Mouse (Mus musculus): ENCODE data around the gene Limch1.

Limch1 gene

GRCm38 (mm10) chr5:66747761-66748430 lies 2.3 kb downstream of the Limch1 start:
- DNase-seq (ENCODE audit: low spot score) = no peak

GRCm38 (mm10) chr5:66748448-66749115 lies 3.0 kb downstream of the Limch1 start:
- DNase-seq (ENCODE audit: low spot score) = no peak

DNA sequence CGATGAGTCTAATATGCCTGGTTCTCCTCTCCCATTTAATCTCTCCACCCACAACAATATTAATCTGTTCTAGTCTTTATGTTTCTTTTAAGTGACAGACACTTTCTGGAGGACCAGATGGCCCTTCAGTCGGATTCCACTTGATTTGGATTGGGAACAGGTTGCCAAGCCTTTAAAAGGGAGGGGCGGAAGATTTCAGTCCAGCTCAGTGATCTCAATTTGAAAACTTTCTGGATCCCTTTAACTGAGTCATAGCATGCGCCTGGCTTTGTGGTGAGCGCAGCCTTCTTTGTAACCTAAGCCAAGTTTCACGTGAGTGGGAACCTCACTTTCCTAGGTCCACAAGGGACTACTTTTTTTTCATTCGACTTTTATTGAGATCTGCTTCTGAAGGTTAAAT lies 5.0 kb downstream of the Limch1 start:
- DNase-seq (ENCODE audit: low spot score) = no peak

GRCm38 (mm10) chr5:66751332-66751980 lies 5.8 kb downstream of the Limch1 start:
- no peak for DNase-seq (ENCODE audit: low spot score)

DNA sequence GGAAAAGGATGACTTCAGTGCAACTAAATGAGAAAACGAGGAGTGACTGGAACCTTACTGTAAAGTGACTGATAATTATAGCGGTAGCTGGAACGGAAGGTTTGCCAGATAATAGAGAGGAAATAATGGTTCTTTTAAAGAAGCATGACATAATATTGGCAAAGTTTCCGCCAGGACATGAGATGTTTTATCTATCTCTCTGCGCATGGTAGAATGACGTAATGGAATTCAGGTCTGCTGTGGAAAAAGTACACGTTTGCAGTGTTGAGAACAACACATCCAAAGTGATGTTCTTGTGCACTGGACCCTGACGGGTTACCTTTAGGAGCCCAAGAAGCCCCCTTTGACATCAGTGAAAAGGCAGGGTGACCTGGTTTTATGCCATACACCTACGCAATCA lies 8.0 kb downstream of the Limch1 start:
- DNase-seq (ENCODE audit: low spot score) = no peak

DNA sequence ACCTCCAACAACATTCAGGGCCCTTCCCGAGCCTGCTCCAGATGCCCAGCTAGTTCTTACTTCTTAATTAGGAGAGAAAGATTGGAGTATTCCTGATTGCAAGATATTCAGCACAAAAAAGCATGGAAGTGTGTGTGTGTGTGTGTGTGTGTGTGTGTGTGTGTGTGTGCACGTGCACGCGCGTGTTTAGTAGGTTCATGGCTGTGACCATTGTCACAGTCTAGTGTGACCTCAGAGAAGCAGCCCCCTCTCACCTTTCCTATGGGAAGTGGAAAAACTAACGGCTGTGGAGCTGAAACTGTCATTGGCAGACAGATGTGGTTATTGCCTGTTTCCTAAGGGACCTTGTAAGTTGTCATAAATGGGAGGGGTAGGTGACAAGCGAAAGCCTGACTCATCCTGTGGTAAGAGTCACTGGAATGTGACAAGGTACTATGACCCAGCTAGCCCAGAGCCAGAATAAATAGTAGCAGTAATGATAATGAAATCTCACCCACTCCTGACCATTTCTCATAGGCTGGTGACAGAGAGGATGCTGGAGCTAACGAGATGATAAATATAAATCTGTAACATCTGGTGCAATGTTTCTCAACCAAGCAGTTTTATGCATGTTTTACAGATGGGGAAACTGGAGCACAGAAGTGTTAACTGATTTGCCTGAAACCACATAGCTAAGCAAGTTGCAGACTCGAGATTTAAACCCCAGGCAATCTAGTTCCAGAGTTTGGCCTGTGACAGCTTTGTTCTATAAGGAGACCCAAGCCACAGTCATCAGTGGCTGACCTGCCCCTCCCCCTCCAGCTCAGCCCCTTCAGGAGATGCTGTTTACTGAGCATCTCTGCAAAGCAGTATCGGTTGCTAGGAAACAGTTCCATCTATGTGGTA lies 11.4 kb downstream of the Limch1 start:
- no peak for DNase-seq (ENCODE audit: low spot score)

DNA sequence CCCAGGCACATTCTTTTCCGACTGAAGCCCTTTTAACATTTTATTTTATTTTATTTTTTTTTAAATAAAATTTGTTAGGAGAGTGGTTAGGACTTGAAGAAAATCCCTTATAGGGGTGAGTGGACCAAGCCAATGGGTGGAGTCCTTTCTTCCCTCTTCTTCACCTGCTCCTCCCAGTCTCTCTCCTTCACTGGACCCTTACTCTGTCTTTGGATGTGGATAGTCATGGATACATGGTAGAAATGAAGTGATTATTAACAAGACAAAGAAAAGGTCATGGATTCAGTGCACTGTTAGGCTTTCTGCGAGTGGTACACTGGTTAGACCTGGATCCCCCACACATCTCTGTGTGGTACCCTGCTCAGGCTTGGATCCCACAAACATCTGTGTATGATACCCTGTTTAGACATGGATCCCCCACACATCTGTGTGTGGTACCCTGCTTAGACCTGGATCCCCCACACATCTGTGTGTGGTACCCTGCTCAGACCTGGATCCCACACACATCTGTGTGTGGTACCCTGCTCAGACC lies 12.1 kb downstream of the Limch1 start:
- no peak for DNase-seq (ENCODE audit: low spot score)

GRCm38 (mm10) chr5:66759354-66759753 lies 13.7 kb downstream of the Limch1 start:
- no peak for DNase-seq (ENCODE audit: low spot score)

DNA sequence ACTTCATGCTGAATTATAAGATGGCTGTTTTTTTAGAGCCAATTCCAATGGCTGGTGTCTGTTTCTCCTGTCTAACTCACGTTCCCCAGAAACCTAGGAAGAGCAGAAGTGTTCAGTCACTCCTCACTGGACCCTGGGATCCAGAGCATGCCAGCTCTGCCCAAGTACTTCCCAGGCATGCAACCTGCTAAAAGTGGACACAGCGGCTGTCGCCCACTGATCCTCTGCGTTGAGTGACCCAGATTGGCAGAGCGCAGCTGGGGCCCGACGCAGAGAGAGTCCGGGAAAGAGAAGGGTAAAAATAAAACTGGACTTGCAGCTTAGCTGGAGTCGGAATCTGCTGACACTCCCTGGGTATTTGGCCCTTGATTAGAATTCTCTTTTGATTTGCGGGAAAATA lies 15.1 kb downstream of the Limch1 start:
- DNase-seq (ENCODE audit: low spot score) = no peak

DNA sequence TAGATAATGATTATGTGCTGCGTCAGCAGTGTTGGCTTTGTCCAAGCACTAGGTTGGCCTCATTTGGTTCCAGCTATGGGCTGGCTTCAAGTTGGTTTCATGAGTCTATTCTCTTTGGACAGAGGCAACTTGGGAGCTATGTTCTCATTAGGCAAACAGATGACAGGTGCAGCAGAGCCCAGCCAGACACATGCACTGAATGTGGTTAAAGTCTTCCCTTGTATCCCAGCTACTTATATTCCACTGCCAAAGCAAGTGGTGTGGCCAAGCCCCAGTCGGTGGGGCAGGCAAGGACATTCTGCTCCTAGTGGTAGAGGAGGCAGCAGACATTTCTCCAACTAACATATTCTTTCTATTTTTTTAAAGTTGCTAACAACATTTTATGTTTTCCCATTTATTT lies 16.4 kb downstream of the Limch1 start:
- DNase-seq (ENCODE audit: low spot score) = no peak

DNA sequence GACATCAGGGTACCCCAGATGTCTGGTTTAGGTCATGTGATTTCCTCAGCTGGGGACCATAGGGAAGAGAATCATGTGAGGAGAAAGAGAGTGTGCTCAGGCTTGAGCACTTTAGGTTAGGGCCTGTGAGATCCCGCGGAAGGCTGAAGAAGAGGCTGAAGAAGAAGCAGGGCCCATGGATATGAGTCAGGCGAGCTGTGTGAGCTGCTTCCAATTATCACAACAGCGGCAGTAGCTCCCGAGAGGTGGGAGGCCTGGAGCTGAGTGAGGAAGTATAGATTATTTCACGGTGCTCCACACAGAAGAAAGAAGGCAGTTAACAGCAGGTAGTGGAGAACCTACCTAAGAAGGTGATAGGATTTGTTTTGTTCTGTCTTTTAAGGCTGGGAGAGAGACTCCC lies 18.5 kb downstream of the Limch1 start:
- DNase-seq (ENCODE audit: low spot score) = no peak

DNA sequence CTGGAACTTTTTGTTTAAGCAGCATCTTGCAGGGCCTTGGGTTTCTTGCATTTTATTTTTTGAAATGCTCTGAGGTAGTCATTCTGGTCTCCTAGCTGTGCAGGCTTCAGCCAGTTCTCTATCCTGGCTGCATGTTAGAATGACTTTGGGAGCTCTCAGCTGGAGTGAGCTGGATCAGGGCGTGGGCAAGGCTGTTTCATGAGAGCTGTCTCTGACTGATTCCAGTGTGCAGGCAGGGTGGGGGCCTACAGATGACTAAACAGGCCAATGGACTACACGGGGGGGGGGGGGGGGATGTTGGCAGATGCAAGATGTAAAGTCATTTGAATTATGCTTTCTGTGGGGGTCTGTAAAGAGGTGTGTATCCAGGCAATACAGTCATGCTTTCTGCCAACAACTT lies 20.3 kb downstream of the Limch1 start:
- DNase-seq (ENCODE audit: low spot score) = no peak

DNA sequence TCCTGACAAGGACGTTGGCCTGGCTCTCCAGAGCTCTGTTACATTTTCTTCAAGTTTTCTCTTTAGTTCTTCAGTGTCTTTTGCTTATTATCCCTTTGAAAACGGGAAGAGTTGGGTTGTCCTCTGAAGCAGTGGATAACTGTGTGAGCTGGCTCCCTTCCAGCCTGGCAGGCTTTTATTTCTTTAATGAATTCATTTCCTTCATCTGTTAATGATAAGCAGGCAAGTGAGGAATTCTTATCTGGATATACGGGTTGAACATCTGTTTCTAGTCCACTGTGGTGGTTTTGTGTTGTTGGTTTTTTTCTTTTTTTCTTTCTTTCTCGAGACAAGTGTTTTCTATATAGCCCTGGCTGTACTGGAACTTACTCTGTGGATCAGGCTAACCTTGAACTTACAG lies 22.4 kb downstream of the Limch1 start:
- no peak for DNase-seq (ENCODE audit: low spot score)

- no peak for DNase-seq (ENCODE audit: low spot score)
Observed at GRCm38 (mm10) chr5:66769070-66769469, 23.4 kb downstream of the Limch1 start.

- DNase-seq (ENCODE audit: low spot score) = no peak
Observed at GRCm38 (mm10) chr5:66769558-66769957, 23.9 kb downstream of the Limch1 start.

DNA sequence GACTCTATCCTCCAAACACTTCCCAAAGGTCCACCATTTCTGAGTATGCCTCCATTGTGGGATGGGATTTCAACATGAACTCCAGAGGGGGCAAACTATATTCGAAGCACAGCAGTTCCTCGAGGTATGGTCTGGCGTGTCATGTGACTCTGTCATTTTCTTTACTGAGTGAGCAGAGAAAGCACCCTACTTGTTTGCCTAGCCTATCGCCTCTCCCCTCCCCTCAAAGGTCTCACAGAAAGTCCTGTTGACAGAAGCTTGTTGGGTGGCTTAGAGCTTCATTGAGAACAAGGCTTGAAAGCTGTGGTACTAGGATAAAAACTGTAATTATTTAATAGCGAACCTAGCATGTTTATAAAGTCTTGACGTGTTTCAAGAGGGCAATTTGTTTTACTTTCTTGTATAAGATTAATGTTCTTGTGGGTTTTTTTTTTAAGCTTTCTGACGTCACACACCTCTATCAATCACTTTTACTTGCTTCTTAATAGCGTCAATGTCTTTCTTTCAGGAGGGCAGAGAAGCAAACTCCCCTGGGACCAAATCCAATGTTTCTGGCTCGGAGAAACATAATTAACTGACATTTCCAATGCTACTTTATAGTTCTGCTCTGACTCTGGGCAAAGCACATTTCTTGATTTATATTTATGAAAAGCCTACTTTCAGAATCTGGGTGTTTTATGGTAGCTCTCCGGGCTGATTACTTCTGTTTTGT lies 32.5 kb downstream of the Limch1 start:
- DNase-seq (ENCODE audit: low spot score) = no peak

DNA sequence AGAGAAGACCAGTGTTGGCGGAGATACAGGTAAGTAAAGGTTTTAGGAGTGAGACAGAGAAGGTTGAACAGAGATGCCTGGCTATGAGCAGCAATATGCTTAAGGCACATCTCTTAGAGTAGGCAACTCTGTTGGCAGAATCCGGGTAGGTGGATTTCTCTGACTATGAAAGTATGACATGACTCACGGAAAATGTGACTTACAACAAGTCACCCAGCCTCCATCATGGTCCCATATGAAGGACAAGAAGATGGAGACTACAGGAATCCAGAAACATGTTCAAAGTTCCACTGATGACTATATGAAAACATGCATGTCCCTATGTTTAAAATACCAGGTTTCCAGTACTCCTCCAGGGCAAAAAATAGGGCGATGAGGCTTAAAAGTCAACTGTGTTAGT lies 34.7 kb downstream of the Limch1 start:
- no peak for DNase-seq (ENCODE audit: low spot score)

- no peak for DNase-seq (ENCODE audit: low spot score)
Observed at GRCm38 (mm10) chr5:66781507-66781906, 35.9 kb downstream of the Limch1 start.

GRCm38 (mm10) chr5:66782851-66783250 lies 37.2 kb downstream of the Limch1 start:
- no peak for DNase-seq (ENCODE audit: low spot score)

- DNase-seq (ENCODE audit: low spot score) = no peak
Observed at GRCm38 (mm10) chr5:66784624-66785361, 39.2 kb downstream of the Limch1 start.
